Mouse (Mus musculus) thymus, postnatal 25 days (tissue): ENCODE measurements around the gene Hbb-bt.
"Not testable (repeated sequence)": the region's sequence is repeated elsewhere in the genome, so short reads cannot be mapped to it uniquely, and the experiment has no call there.

Experiments
- DNase-seq: peaks from one replicate; pipeline ENCODE4 v3.0.0; 2022

The Hbb-bt gene

DNA sequence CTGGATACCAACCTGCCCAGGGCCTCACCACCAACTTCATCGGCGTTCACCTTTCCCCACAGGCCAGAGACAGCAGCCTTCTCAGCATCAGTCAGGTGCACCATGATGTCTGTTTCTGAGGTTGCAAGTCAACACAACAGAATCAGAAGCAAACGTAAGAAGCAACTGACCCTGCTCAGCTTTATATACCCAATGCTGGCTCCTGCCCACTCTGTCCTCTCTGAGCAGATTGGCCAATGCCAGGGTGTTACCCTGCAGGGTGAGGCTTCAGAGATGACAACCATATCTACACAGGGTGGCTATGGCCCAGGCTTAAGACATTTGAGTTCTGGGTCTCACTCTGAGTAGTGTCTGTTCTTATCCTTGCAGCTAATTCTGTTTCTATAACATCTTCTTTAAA is at the start of gene Hbb-bt:
Hbb-bt (minus strand) TSS at position 231 of the 400 bp plus-strand sequence.
- DNase-seq: no peak

DNA sequence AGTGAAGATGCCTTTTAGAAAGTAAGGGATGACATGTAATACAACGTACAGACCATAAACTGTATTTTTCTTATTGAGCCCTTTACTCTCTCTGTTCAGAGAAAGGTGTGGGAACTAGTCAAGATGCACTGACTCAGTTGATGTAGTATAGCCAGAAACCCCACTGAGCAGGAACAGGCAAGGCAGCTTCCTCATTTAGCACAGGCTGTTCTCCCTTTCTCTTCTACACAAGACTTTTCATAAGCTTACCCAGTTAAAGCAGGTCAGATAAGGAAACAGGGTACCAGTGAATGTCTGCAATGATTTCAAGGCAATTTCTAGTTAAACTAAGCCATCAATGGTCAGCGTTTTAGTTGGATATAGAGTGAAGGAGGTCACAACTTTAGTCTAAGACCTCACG is 47.7 kb upstream of the Hbb-bt start:
- DNase-seq: no peak

GRCm38 (mm10) chr7:103860855-103861254 is 47.1 kb upstream of the Hbb-bt start:
- no peak for DNase-seq

DNA sequence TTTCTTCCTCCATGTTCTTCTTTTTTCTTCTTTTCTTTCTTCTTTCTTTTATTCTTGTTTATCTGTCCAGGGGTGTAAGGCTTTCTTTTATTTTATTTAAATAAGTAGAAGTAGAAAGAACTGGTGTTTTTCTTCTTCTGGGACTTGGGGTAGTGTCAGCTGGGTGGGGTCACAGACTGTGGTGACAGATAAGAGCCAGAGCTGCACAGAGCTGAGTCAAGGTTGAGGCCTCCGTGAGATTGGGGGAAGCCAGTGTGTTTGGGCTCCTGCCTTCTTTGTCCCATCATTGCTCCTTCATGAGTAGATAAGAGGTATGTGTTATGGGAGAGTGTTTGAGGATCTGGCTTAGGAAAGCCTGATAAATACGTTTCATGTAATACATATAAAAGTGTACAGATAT is 45.3 kb upstream of the Hbb-bt start:
- DNase-seq: no peak

DNA sequence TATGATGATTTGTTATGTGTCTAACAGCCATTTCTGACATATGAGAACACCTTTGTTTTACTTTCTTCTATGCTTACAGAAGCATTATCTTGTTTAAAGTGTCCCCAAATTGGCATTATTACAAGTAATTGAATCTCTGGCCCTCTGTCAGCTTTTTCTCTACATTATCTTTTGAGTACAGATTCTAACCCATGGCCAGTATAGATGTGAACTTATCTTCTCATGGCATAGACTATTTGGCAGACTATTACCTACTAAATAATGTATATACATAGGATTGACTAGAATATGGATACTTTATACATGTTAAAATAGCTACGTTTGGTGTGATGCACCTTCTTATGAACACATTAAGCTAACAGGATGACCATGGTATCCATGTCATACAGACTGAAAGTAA is 40.9 kb upstream of the Hbb-bt start:
- DNase-seq: no peak

GRCm38 (mm10) chr7:103853090-103853489 is 39.3 kb upstream of the Hbb-bt start, which contains the start of gene Hbb-y:
TSS of gene Hbb-y (minus strand) at chr7:103853216.
- DNase-seq: no peak

- no peak for DNase-seq
These were observed 30.9 kb upstream of the Hbb-bt start for GRCm38 (mm10) chr7:103844525-103845325.

DNA sequence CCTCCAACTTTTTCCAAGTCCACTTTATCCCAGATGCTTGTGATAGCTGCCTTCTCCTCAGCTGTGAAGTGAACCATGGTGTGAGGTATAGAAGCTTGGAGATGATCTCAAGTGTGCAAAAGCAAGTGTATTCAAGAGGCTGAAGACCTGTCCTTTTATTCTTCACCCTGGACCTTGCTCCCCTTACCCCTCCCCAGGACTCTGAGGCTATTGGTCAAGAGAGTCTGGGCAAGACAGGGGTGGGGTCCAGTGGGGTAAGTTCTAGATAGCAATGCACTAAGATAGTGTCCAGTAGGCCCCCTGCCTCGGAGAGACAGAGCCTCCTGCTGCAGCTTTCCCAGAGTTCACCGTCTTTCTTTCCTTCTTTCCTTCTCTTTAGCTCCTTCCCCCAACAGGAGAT is 29.2 kb upstream of the Hbb-bt start, which contains the start of gene Hbb-bh1:
Hbb-bh1 (minus strand) TSS at position 131 of the 400 bp plus-strand sequence.
- no peak for DNase-seq

- DNase-seq: no peak
These were observed 26.5 kb upstream of the Hbb-bt start, which contains the start of gene Hbb-bh2 for GRCm38 (mm10) chr7:103840268-103840667. TSS of gene Hbb-bh2 (minus strand) at chr7:103840520.

DNA sequence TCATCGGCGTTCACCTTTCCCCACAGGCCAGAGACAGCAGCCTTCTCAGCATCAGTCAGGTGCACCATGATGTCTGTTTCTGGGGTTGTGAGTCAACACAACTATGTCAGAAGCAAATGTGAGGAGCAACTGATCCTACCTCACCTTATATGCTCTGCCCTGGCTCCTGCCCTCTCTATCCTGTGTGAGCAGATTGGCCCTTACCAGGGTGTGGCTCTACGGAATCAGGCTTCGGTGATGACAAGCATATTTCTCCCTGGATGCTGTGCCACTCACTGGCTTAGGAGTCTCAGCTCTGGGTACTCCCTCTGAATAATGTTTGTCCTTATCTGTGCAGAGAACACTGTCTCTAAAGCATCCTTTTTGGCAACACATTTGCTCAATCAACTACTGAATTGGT is 14.0 kb upstream of the Hbb-bt start, which contains the start of gene Hbb-bs:
Hbb-bs (minus strand) TSS at position 289 of the 400 bp plus-strand sequence.
- DNase-seq: no peak

DNA sequence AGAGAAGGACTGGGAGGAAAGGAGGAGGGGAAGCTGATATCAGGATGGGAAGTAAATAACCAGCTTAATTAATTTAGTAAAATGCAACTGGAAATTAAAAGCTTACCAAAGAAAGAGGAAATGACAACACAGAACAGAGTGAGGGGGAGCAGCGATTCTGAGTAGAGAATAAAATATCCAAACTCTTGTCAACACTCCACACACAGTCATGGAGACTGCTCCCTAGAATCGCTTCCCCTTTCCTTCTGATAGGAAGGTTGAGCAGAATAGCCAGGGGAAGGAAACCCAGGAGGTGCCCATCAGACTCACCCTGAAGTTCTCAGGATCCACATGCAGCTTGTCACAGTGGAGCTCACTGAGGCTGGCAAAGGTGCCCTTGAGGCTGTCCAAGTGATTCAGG is 13.3 kb upstream of the Hbb-bt start:
- DNase-seq: not testable (repeated sequence)

DNA sequence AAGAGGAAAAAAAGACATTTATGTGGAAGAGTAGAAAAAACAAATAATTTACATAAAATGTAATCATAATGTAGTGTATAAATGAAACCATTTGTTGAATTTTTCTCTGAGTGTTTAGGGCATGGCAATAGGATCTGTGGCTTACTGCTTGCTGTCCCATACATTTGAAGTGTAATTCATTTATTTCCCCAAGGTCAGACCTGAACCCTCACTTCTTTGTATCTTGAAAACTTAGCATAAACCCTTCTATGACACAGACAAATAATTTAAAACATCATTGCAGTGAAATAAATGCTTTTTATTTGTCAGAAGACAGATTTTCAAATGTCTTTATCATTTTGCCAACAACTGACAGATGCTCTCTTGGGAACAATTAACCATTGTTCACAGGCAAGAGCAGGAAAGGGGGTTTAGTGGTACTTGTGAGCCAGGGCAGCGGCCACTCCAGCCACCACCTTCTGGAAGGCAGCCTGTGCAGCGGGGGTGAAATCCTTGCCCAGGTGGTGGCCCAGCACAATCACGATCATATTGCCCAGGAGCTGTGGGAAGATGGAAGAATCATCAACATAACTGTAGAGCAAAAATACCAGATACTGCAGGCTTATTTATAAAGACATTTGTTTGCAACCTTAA is 12.6 kb upstream of the Hbb-bt start:
- no peak for DNase-seq

GRCm38 (mm10) chr7:103825536-103826254 is 11.9 kb upstream of the Hbb-bt start:
- DNase-seq: no peak

- DNase-seq: no peak
These were observed 10.8 kb upstream of the Hbb-bt start for GRCm38 (mm10) chr7:103824597-103824996.

- DNase-seq: not testable (repeated sequence)
These were observed 1.3 kb upstream of the Hbb-bt start for GRCm38 (mm10) chr7:103815085-103815484.

DNA sequence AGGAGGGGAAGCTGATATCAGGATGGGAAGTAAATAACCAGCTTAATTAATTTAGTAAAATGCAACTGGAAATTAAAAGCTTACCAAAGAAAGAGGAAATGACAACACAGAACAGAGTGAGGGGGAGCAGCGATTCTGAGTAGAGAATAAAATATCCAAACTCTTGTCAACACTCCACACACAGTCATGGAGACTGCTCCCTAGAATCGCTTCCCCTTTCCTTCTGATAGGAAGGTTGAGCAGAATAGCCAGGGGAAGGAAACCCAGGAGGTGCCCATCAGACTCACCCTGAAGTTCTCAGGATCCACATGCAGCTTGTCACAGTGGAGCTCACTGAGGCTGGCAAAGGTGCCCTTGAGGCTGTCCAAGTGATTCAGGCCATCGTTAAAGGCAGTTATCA is 644 bp downstream of the Hbb-bt start:
- DNase-seq: not testable (repeated sequence)

GRCm38 (mm10) chr7:103812174-103812573 is 1.6 kb downstream of the Hbb-bt start:
- no peak for DNase-seq

DNA sequence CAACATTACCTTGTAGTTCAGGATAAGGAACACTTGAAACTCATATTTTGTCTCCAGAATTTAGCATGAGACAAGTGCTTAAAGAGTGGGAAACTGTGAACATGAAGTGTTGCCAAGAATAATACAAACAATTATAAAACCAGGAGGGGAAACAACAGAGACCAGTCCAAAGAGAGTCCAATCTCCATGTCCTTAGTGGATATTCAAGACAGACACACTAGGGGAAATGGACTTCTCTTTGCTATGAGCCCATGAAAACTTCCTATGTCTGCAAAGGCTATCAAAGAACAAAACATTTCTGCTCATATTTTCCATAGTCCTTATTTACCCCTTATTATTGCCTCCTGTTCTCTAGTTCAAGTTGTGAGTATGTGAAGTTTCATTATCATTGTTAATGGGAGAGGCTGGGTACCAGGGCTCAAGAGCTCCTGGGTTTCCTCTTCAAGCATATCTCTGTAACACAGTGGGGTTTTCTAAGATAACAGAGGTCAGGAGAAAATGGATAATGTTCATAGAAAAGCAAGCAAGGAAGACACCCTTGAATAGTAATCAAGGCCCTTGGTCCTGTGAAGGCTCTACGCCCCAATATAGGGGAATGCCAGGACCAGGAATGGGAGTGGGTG is 2.5 kb downstream of the Hbb-bt start:
- DNase-seq: no peak

GRCm38 (mm10) chr7:103810746-103811145 is 3.0 kb downstream of the Hbb-bt start:
- no peak for DNase-seq

GRCm38 (mm10) chr7:103810296-103810695 is 3.5 kb downstream of the Hbb-bt start:
- DNase-seq: no peak

GRCm38 (mm10) chr7:103809801-103810155 is 4.0 kb downstream of the Hbb-bt start:
- DNase-seq: no peak

GRCm38 (mm10) chr7:103808971-103809800 is 4.6 kb downstream of the Hbb-bt start:
- DNase-seq: no peak
